Mouse (Mus musculus): ENCODE data around the gene Mettl18. TPM values are rescaled to one million over a fixed set of nuclear protein-coding genes. Genes with fewer than 3 reads are reported as not detected.
A peak's percentile ranks its signal among the peaks of the same experiment; 100 is the strongest.

Mettl18 gene
- total and polyA plus RNA-seq, 3 experiments: 0.80 to 26.4 (median 8.1) TPM

GRCm38 (mm10) chr1:164027416-164027815, 32.7 kb downstream of the Mettl18 start:
- TF ChIP-seq CTCF (IDR thresholded peaks at IDR 0.05; ENCODE audit: low read depth, low read length) (peak; percentile 44; the same call in 1 of the 2 replicates), GATA2 (IDR thresholded peaks at IDR 0.05; ENCODE audit: borderline replicate concordance, low read depth, low read length) (no peak)
- ATAC-seq (ENCODE audit: extremely low read depth, insufficient number of reproducible peaks, low FRiP score, poor library complexity, severe bottlenecking) (no peak), DNase-seq (ENCODE audit: low spot score) (no peak)
- Histone ChIP-seq H3K36me3 (replicated peaks) (no peaks in the 10 kb centered on the region), H3K4me1 (ENCODE audit: insufficient read depth, low read depth, low read length) (no peaks in the 10 kb centered on the region), H3K9me3 (replicated peaks) (no peaks in the 10 kb centered on the region), H3K4me3 (ENCODE audit: low read depth, low read length) (no peak overlapping the region), H3K27me3 (ENCODE audit: insufficient read depth, low read length) (no peaks in the 10 kb centered on the region; the same call in 1 of the 2 replicates)

- Histone ChIP-seq H3K9me3 (replicated peaks) (no peaks in the 10 kb centered on the region), H3K36me3 (replicated peaks) (no peaks in the 10 kb centered on the region), H3K27me3 (ENCODE audit: insufficient read depth, low read length) (peaks cover 4% of the 10 kb centered on the region; the same call in 1 of the 2 replicates), H3K4me3 (ENCODE audit: low read depth, low read length) (no peak overlapping the region), H3K4me1 (ENCODE audit: insufficient read depth, low read depth, low read length) (no peaks in the 10 kb centered on the region)
- no peak for ATAC-seq (ENCODE audit: extremely low read depth, insufficient number of reproducible peaks, low FRiP score, poor library complexity, severe bottlenecking)
- no peak for DNase-seq (ENCODE audit: low spot score)
- TF ChIP-seq CTCF (IDR thresholded peaks at IDR 0.05; ENCODE audit: low read depth, low read length) (no peak), TAL1 (conservative IDR thresholded peaks at IDR 0.05; ENCODE audit: low read depth, low read length) (no peak), GATA2 (IDR thresholded peaks at IDR 0.05; ENCODE audit: borderline replicate concordance, low read depth, low read length) (no peak), POLR2AphosphoS5 (IDR thresholded peaks at IDR 0.05; ENCODE audit: insufficient replicate concordance, low read depth, low read length) (no peak), GATA1 (IDR thresholded peaks at IDR 0.05; ENCODE audit: borderline replicate concordance, low read length) (no peak)
Observed at GRCm38 (mm10) chr1:164040385-164041135, 45.9 kb downstream of the Mettl18 start.

GRCm38 (mm10) chr1:164043549-164043948, 48.9 kb downstream of the Mettl18 start:
- Histone ChIP-seq H3K9me3 (replicated peaks) (no peaks in the 10 kb centered on the region), H3K4me3 (ENCODE audit: low read depth, low read length) (no peak overlapping the region), H3K36me3 (replicated peaks) (no peaks in the 10 kb centered on the region), H3K4me1 (ENCODE audit: insufficient read depth, low read depth, low read length) (no peaks in the 10 kb centered on the region), H3K27me3 (ENCODE audit: insufficient read depth, low read length) (peaks cover 4% of the 10 kb centered on the region; the same call in 1 of the 2 replicates)
- DNase-seq (ENCODE audit: low spot score) (no peak), ATAC-seq (ENCODE audit: extremely low read depth, insufficient number of reproducible peaks, low FRiP score, poor library complexity, severe bottlenecking) (no peak)
- TF ChIP-seq CTCF (IDR thresholded peaks at IDR 0.05; ENCODE audit: low read depth, low read length): no peak
- no peak for TF ChIP-seq TAL1 (conservative IDR thresholded peaks at IDR 0.05; ENCODE audit: low read depth, low read length)
- TF ChIP-seq GATA1 (IDR thresholded peaks at IDR 0.05; ENCODE audit: borderline replicate concordance, low read length): no peak
- TF ChIP-seq POLR2AphosphoS5 (IDR thresholded peaks at IDR 0.05; ENCODE audit: insufficient replicate concordance, low read depth, low read length): no peak
- TF ChIP-seq GATA2 (IDR thresholded peaks at IDR 0.05; ENCODE audit: borderline replicate concordance, low read depth, low read length): no peak

Other genes with a start within 250 kb of the Mettl18 start
- 14.0 and 20.3 TPM in 2 replicates for gene Kifap3, start 215.3 kb upstream of the Mettl18 start, total RNA-seq (2014; fragmentation: Nextera tagmentation)
- gene Kifap3, start 215.3 kb upstream of the Mettl18 start, total RNA-seq (2017): 22.8 and 25.5 TPM in 2 replicates
- 4.0 and 5.4 TPM in 2 replicates for gene Kifap3, start 215.3 kb upstream of the Mettl18 start, polyA plus RNA-seq (2012)
- 61.2 and 69.3 TPM in 2 replicates for gene Scyl3, start 65.8 kb upstream of the Mettl18 start, total RNA-seq (2014; fragmentation: Nextera tagmentation)
- gene Scyl3, start 65.8 kb upstream of the Mettl18 start, total RNA-seq (2017): 43.2 and 52.6 TPM in 2 replicates
- 10.6 and 10.7 TPM in 2 replicates for gene Scyl3, start 65.8 kb upstream of the Mettl18 start, polyA plus RNA-seq (2012)
- 26.0 and 28.1 TPM in 2 replicates for gene BC055324, start 93 bp upstream of the Mettl18 start, total RNA-seq (2014; fragmentation: Nextera tagmentation)
- 34.7 and 39.9 TPM in 2 replicates for gene BC055324, start 93 bp upstream of the Mettl18 start, total RNA-seq (2017)
- 2.1 and 3.7 TPM in 2 replicates for gene BC055324, start 93 bp upstream of the Mettl18 start, polyA plus RNA-seq (2012)
- gene Sele, start 53.3 kb downstream of the Mettl18 start, total RNA-seq (2014; fragmentation: Nextera tagmentation): not detected in 2 replicates
- gene Sele, start 53.3 kb downstream of the Mettl18 start, total RNA-seq (2017): 0.05 TPM in 1 of 2 replicates, not detected in the other
- gene Sele, start 53.3 kb downstream of the Mettl18 start, polyA plus RNA-seq (2012): not detected in 2 replicates
- not detected in 2 replicates for gene Sell, start 67.1 kb downstream of the Mettl18 start, total RNA-seq (2014; fragmentation: Nextera tagmentation)
- gene Sell, start 67.1 kb downstream of the Mettl18 start, total RNA-seq (2017): 0.06 and 0.38 TPM in 2 replicates
- gene Sell, start 67.1 kb downstream of the Mettl18 start, polyA plus RNA-seq (2012): not detected in 2 replicates
- gene Selp, start 120.4 kb downstream of the Mettl18 start, total RNA-seq (2014; fragmentation: Nextera tagmentation): not detected in 2 replicates
- 0.22 and 0.70 TPM in 2 replicates for gene Selp, start 120.4 kb downstream of the Mettl18 start, total RNA-seq (2017)
- gene Selp, start 120.4 kb downstream of the Mettl18 start, polyA plus RNA-seq (2012): not detected in 2 replicates
- gene F5, start 156.9 kb downstream of the Mettl18 start, total RNA-seq (2014; fragmentation: Nextera tagmentation): not detected in 2 replicates
- under 0.01 and 0.05 TPM in 2 replicates for gene F5, start 156.9 kb downstream of the Mettl18 start, total RNA-seq (2017)
- gene F5, start 156.9 kb downstream of the Mettl18 start, polyA plus RNA-seq (2012): 0.01 TPM in 2 replicates

Data from G1E (cell line).